Mouse (Mus musculus) stomach, embryonic 15.5 days (tissue): ENCODE data around the gene Slc10a1. TPM values are rescaled to one million over a fixed set of nuclear protein-coding genes. Genes with fewer than 3 reads are reported as not detected.
A peak's percentile ranks its signal among the peaks of the same experiment; 100 is the strongest.
"Not testable (repeated sequence)": the region's sequence is repeated elsewhere in the genome, so short reads cannot be mapped to it uniquely, and the experiment has no call there.

Experiments used
- ATAC-seq: fragments of 200-750 bp; cut with Nextera tagmentation; 2 replicates; pipeline ENCODE4 v1.8.0; 2017; ENCODE audit warnings: low read depth, moderate number of reproducible peaks, moderate TSS enrichment; ENCODE audit not compliant: insufficient read depth, low FRiP score
- H3K27ac ChIP-seq: fragments of 300-500 bp; sonication (generic); 2 replicates; pipeline ENCODE4 v1.5.1; 2015; ENCODE audit warnings: mild to moderate bottlenecking, inconsistent platforms
- H3K27me3 ChIP-seq: fragments of 300-500 bp; sonication (generic); replicated peaks from 2 replicates; pipeline ENCODE4 v1.6.1; 2015; ENCODE audit warnings: inconsistent platforms
- H3K36me3 ChIP-seq: fragments of 300-500 bp; sonication (generic); 2 replicates; pipeline ENCODE4 v1.6.1; 2015; ENCODE audit warnings: inconsistent platforms
- H3K4me1 ChIP-seq: fragments of 300-500 bp; sonication (generic); 2 replicates; pipeline ENCODE4 v1.6.1; 2015; ENCODE audit warnings: inconsistent platforms
- H3K4me2 ChIP-seq: fragments of 300-500 bp; sonication (generic); 2 replicates; pipeline ENCODE4 v1.6.1; 2015; ENCODE audit warnings: mild to moderate bottlenecking, inconsistent platforms
- H3K4me3 ChIP-seq: fragments of 300-500 bp; sonication (generic); replicated peaks from 2 replicates; pipeline ENCODE4 v1.5.1; 2015; ENCODE audit warnings: inconsistent platforms
- H3K9ac ChIP-seq: fragments of 300-500 bp; sonication (generic); 2 replicates; pipeline ENCODE4 v1.6.1; 2015; ENCODE audit warnings: inconsistent platforms
- H3K9me3 ChIP-seq: fragments of 300-500 bp; sonication (generic); 2 replicates; pipeline ENCODE4 v1.6.1; 2016; ENCODE audit warnings: inconsistent platforms
- WGBS: fragments of 180-500 bp; shearing (Covaris S2); methylation state at CpG from one replicate; pipeline ENCODE4 v1.1.7; 2015; 5-methylcytosine and 5-hydroxymethylcytosine counted together
- polyA plus RNA-seq: library from polyadenylated mRNA; unstranded; fragments of >200 nt; fragmentation: Nextera tagmentation; extraction: Ambion mirVana; gene quantifications from 2 replicates; pipeline ENCODE4 v1.2.1, GENCODE M21; 2015

Slc10a1 gene
- polyA plus RNA-seq, 1 experiment from 2014 or later = 1.3 TPM

- Histone ChIP-seq H3K9ac (no peak overlapping the region), H3K27me3 (no peaks in the 10 kb centered on the region), H3K4me3 (no peak overlapping the region), H3K27ac (no peak overlapping the region), H3K36me3 (no peaks in the 10 kb centered on the region), H3K9me3 (no peaks in the 10 kb centered on the region), H3K4me2 (no peak overlapping the region), H3K4me1 (no peaks in the 10 kb centered on the region)
- ATAC-seq = no peak
- 70% methylated on average over 11 of the region's 11 CpGs for WGBS
Observed at GRCm38 (mm10) chr12:80966059-80966838, 2.3 kb downstream of the Slc10a1 start.

- Histone ChIP-seq H3K9ac (no peak overlapping the region), H3K4me3 (no peak overlapping the region), H3K27me3 (no peaks in the 10 kb centered on the region), H3K27ac (no peak overlapping the region), H3K4me2 (no peak overlapping the region), H3K9me3 (no peaks in the 10 kb centered on the region), H3K4me1 (no peaks in the 10 kb centered on the region), H3K36me3 (peaks cover 7% of the 10 kb centered on the region; the same call in 1 of the 2 replicates)
- no peak for ATAC-seq
- 58% methylated on average over 4 of the region's 4 CpGs for WGBS
Observed at GRCm38 (mm10) chr12:80962566-80962965, 5.9 kb downstream of the Slc10a1 start.

- Histone ChIP-seq H3K9ac (no peak overlapping the region), H3K27me3 (no peaks in the 10 kb centered on the region), H3K27ac (no peak overlapping the region), H3K36me3 (peaks cover 42% of the 10 kb centered on the region), H3K4me3 (no peak overlapping the region), H3K4me1 (no peaks in the 10 kb centered on the region), H3K4me2 (no peak overlapping the region), H3K9me3 (no peaks in the 10 kb centered on the region)
- ATAC-seq = no peak
- whole genome bisulfite sequencing = 84% methylated on average over 4 of the region's 4 CpGs
Observed at GRCm38 (mm10) chr12:80957961-80958360, 10.5 kb downstream of the Slc10a1 start.

GRCm38 (mm10) chr12:80956039-80956438, 12.5 kb downstream of the Slc10a1 start:
- Histone ChIP-seq H3K27ac (no peak overlapping the region), H3K4me2 (no peak overlapping the region), H3K4me1 (no peaks in the 10 kb centered on the region; the same call in 1 of the 2 replicates), H3K9me3 (no peaks in the 10 kb centered on the region), H3K36me3 (peaks cover 48% of the 10 kb centered on the region), H3K4me3 (no peak overlapping the region), H3K27me3 (no peaks in the 10 kb centered on the region), H3K9ac (no peak overlapping the region)
- no peak for ATAC-seq
- 86% methylated on average over 3 of the region's 3 CpGs for WGBS

GRCm38 (mm10) chr12:80952526-80952925, 16.0 kb downstream of the Slc10a1 start:
- 82% methylated on average over 1 of the region's 1 CpGs for WGBS
- H3K4me3 ChIP-seq = no peak overlapping the region

GRCm38 (mm10) chr12:80951640-80952219, 16.8 kb downstream of the Slc10a1 start:
- H3K4me3 ChIP-seq = no peak overlapping the region
- no peaks in the 10 kb centered on the region for H3K9me3 ChIP-seq
- no peak overlapping the region for H3K9ac ChIP-seq
- peaks cover 12% of the 10 kb centered on the region for H3K4me1 ChIP-seq
- H3K27me3 ChIP-seq = no peaks in the 10 kb centered on the region
- no peak for ATAC-seq
- WGBS = 89% methylated on average over 3 of the region's 3 CpGs
- no peak overlapping the region for H3K27ac ChIP-seq
- no peak overlapping the region for H3K4me2 ChIP-seq
- H3K36me3 ChIP-seq = peaks cover 60% of the 10 kb centered on the region

More at GRCm38 (mm10) chr12:80952526-80952925, 16.0 kb downstream of the Slc10a1 start:
- no peak overlapping the region for H3K27ac ChIP-seq
- ATAC-seq = no peak
- peaks cover 5% of the 10 kb centered on the region for H3K4me1 ChIP-seq
- peaks cover 57% of the 10 kb centered on the region for H3K36me3 ChIP-seq
- no peak overlapping the region for H3K4me2 ChIP-seq
- H3K27me3 ChIP-seq = no peaks in the 10 kb centered on the region
- no peak overlapping the region for H3K9ac ChIP-seq
- no peaks in the 10 kb centered on the region for H3K9me3 ChIP-seq

GRCm38 (mm10) chr12:80949603-80950002, 18.9 kb downstream of the Slc10a1 start:
- H3K9me3 ChIP-seq, H3K4me3 ChIP-seq, ATAC-seq, H3K27me3 ChIP-seq, H3K9ac ChIP-seq, H3K4me2 ChIP-seq, H3K27ac ChIP-seq: not testable (repeated sequence)
- WGBS = 93% methylated on average over 16 of the region's 16 CpGs
- Histone ChIP-seq H3K4me1 (peaks cover 16% of the 10 kb centered on the region), H3K36me3 (peaks cover 44% of the 10 kb centered on the region)

- Histone ChIP-seq H3K27me3 (no peaks in the 10 kb centered on the region), H3K27ac (no peak overlapping the region), H3K36me3 (peaks cover 31% of the 10 kb centered on the region), H3K9ac (no peak overlapping the region), H3K4me2 (no peak overlapping the region), H3K4me1 (peaks cover 16% of the 10 kb centered on the region), H3K9me3 (no peaks in the 10 kb centered on the region), H3K4me3 (no peak overlapping the region)
- ATAC-seq = no peak
- WGBS = 94% methylated on average over 18 of the region's 18 CpGs
Observed at GRCm38 (mm10) chr12:80948202-80948601, 20.3 kb downstream of the Slc10a1 start.

GRCm38 (mm10) chr12:80945996-80946355, 22.5 kb downstream of the Slc10a1 start:
- H3K36me3 ChIP-seq = peaks cover 24% of the 10 kb centered on the region
- no peaks in the 10 kb centered on the region for H3K27me3 ChIP-seq
- H3K9me3 ChIP-seq = no peaks in the 10 kb centered on the region
- H3K27ac ChIP-seq = peak overlapping the region; percentile 98
- peak; percentile 96 for ATAC-seq
- H3K9ac ChIP-seq = peak overlapping the region; percentile 96
- peak overlapping the region; percentile 66 for H3K4me2 ChIP-seq
- H3K4me3 ChIP-seq = peak overlapping the region; percentile 88
- under 1% methylated on average over 47 of the region's 47 CpGs for WGBS
- H3K4me1 ChIP-seq = peaks cover 16% of the 10 kb centered on the region

GRCm38 (mm10) chr12:80945334-80945995, 23.0 kb downstream of the Slc10a1 start, which contains the start of gene Srsf5:
Gene Srsf5, plus strand, starts transcription at chr12:80945504.
- peak within 1 kb of the TSS; percentile 88 for H3K4me3 ChIP-seq
- WGBS = under 1% methylated on average over 57 of the region's 57 CpGs
- peaks cover 16% of the 10 kb centered on the region for H3K4me1 ChIP-seq
- H3K27ac ChIP-seq = peak within 1 kb of the TSS; percentile 98
- peak within 1 kb of the TSS; percentile 66 for H3K4me2 ChIP-seq
- peak; percentile 88 for ATAC-seq
- no peaks in the 10 kb centered on the region for H3K27me3 ChIP-seq
- peak within 1 kb of the TSS; percentile 96 for H3K9ac ChIP-seq
- H3K36me3 ChIP-seq = peaks cover 19% of the 10 kb centered on the region; the same call in 1 of the 2 replicates
- no peaks in the 10 kb centered on the region for H3K9me3 ChIP-seq

- Histone ChIP-seq H3K36me3 (peaks cover 19% of the 10 kb centered on the region; the same call in 1 of the 2 replicates), H3K4me3 (peak overlapping the region; percentile 88), H3K4me2 (peak overlapping the region; percentile 39), H3K4me1 (peaks cover 16% of the 10 kb centered on the region), H3K27ac (peak overlapping the region; percentile 98; the same call in 1 of the 2 replicates)
- not testable (repeated sequence) for H3K27me3 ChIP-seq, H3K9me3 ChIP-seq, H3K9ac ChIP-seq
- WGBS = under 1% methylated on average over 9 of the region's 9 CpGs
- ATAC-seq = peak; percentile 23
Observed at GRCm38 (mm10) chr12:80944963-80945333, 23.6 kb downstream of the Slc10a1 start.

GRCm38 (mm10) chr12:80944204-80944603, 24.3 kb downstream of the Slc10a1 start:
- Histone ChIP-seq H3K9ac (no peak overlapping the region), H3K4me1 (peaks cover 16% of the 10 kb centered on the region), H3K27me3 (no peaks in the 10 kb centered on the region), H3K4me2 (peak overlapping the region; percentile 39; the same call in 1 of the 2 replicates), H3K27ac (no peak overlapping the region), H3K36me3 (peaks cover 15% of the 10 kb centered on the region; the same call in 1 of the 2 replicates), H3K4me3 (no peak overlapping the region), H3K9me3 (no peaks in the 10 kb centered on the region)
- 88% methylated on average over 4 of the region's 4 CpGs for WGBS
- no peak for ATAC-seq
